ENCODE assay signal across 7 mouse cellular contexts in the genomic region with DNA sequence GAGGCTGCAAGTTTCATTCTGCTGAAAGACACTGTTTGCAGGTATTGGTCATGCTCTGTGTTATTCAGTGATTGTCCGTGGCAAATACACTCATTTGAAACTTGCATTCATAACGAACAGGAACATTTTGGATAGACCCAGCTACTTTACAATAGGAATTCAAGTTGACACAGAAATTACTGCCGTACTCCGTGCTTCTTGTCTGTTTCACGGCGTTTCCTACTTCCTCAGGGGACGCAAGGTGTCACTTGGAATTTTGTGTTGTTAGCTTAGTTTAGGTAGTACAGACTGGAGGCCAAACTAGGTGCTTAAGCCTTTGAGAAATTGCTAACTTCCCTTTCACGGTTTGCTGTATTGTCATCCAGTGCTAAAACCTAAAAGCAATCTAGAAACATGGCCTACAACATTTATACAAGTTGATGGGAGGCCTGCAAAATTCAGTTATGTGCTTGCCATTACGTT. TPM values are rescaled to one million over a fixed set of nuclear protein-coding genes. Genes with fewer than 3 reads are reported as not detected.
DNase-seq lines count a peak whose midpoint lies in the region; ATAC-seq and TF ChIP-seq lines count a peak whose summit lies in the region.

No protein-coding gene starts in this region.

- H3K4me3 ChIP-seq in lung, postnatal 0 days (ENCODE audit: low read depth, low read length), result peak overlapping the region; percentile 99
- H3K4me3 ChIP-seq in embryonic facial prominence, embryonic 14.5 days (ENCODE audit: low read depth, low read length), result peak overlapping the region; percentile 91
- H3K4me3 ChIP-seq in intestine, embryonic 16.5 days (ENCODE audit: low read length), result peak overlapping the region; percentile 84
- H3K4me3 ChIP-seq in neural tube, embryonic 15.5 days (replicated peaks), result peak overlapping the region; percentile 89

- 34% methylated on average over 9 of the region's 9 CpGs for WGBS in lung, postnatal 0 days
- WGBS in embryonic facial prominence, embryonic 14.5 days, result 57% methylated on average over 9 of the region's 9 CpGs
- WGBS in intestine, embryonic 16.5 days, result 55% methylated on average over 9 of the region's 9 CpGs
- WGBS in neural tube, embryonic 15.5 days, result 64% methylated on average over 9 of the region's 9 CpGs

- H3K27ac ChIP-seq in lung, postnatal 0 days (ENCODE audit: low read length), result peak overlapping the region; percentile 97
- no peak overlapping the region for H3K27ac ChIP-seq in embryonic facial prominence, embryonic 14.5 days (replicated peaks; ENCODE audit: low read depth, low read length)
- H3K27ac ChIP-seq in intestine, embryonic 16.5 days (ENCODE audit: low read length), result peak overlapping the region; percentile 91
- no peak overlapping the region for H3K27ac ChIP-seq in neural tube, embryonic 15.5 days (replicated peaks)

- no peak for TF ChIP-seq EP300 in lung, postnatal 0 days (IDR thresholded peaks at IDR 0.05)

- peak overlapping the region; percentile 77 for H3K4me2 ChIP-seq in lung, postnatal 0 days (replicated peaks; ENCODE audit: low read depth, low read length)
- H3K4me2 ChIP-seq in embryonic facial prominence, embryonic 14.5 days (ENCODE audit: low read depth, low read length), result peak overlapping the region; percentile 78
- peak overlapping the region; percentile 73 for H3K4me2 ChIP-seq in intestine, embryonic 16.5 days (ENCODE audit: low read depth, low read length)
- H3K4me2 ChIP-seq in neural tube, embryonic 15.5 days, result peak overlapping the region; percentile 77

- H3K36me3 ChIP-seq in lung, postnatal 0 days (ENCODE audit: insufficient read depth, low read length), result no peaks in the 10 kb centered on the region
- no peaks in the 10 kb centered on the region for H3K36me3 ChIP-seq in embryonic facial prominence, embryonic 14.5 days (ENCODE audit: control insufficient read depth, insufficient read depth, low read length)
- H3K36me3 ChIP-seq in intestine, embryonic 16.5 days (ENCODE audit: control insufficient read depth, insufficient read depth, low read length), result no peaks in the 10 kb centered on the region
- no peaks in the 10 kb centered on the region for H3K36me3 ChIP-seq in neural tube, embryonic 15.5 days

- no peak for DNase-seq in lung, postnatal 0 days (ENCODE audit: low spot score)
- DNase-seq in lung, postnatal 10 days, result no peak
- DNase-seq in embryonic facial prominence, embryonic 14.5 days (ENCODE audit: low spot score), result no peak
- no peak for DNase-seq in embryo, embryonic 10.5 days (ENCODE audit: low spot score)
- no peak for DNase-seq in ovary, adult 18-20 months (ENCODE audit: low spot score)

- no peaks in the 10 kb centered on the region for H3K9me3 ChIP-seq in lung, postnatal 0 days (ENCODE audit: low read length)
- H3K9me3 ChIP-seq in embryonic facial prominence, embryonic 14.5 days (ENCODE audit: control insufficient read depth, low read length), result no peaks in the 10 kb centered on the region
- no peaks in the 10 kb centered on the region for H3K9me3 ChIP-seq in intestine, embryonic 16.5 days (ENCODE audit: control insufficient read depth, low read length)
- H3K9me3 ChIP-seq in neural tube, embryonic 15.5 days (replicated peaks), result no peaks in the 10 kb centered on the region

- ATAC-seq in lung, postnatal 0 days, result no peak
- ATAC-seq in embryonic facial prominence, embryonic 14.5 days (ENCODE audit: low read depth), result no peak
- ATAC-seq in intestine, embryonic 16.5 days, result no peak
- ATAC-seq in neural tube, embryonic 15.5 days (ENCODE audit: low FRiP score), result no peak

- peaks cover 11% of the 10 kb centered on the region; the same call in 1 of the 2 replicates for H3K4me1 ChIP-seq in lung, postnatal 0 days (ENCODE audit: insufficient read depth, low read depth, low read length)
- H3K4me1 ChIP-seq in embryonic facial prominence, embryonic 14.5 days (ENCODE audit: control insufficient read depth, insufficient read depth, low read length), result peaks cover 4% of the 10 kb centered on the region
- peaks cover 11% of the 10 kb centered on the region for H3K4me1 ChIP-seq in intestine, embryonic 16.5 days (ENCODE audit: control insufficient read depth, insufficient read depth, low read length)
- peaks cover 16% of the 10 kb centered on the region for H3K4me1 ChIP-seq in neural tube, embryonic 15.5 days

- no peak for TF ChIP-seq CTCF in lung, postnatal 0 days (IDR thresholded peaks at IDR 0.05)

- H3K9ac ChIP-seq in lung, postnatal 0 days (replicated peaks; ENCODE audit: low read depth), result peak overlapping the region; percentile 96
- peak overlapping the region; percentile 91; the same call in 1 of the 2 replicates for H3K9ac ChIP-seq in embryonic facial prominence, embryonic 14.5 days (ENCODE audit: low read depth, low read length)
- H3K9ac ChIP-seq in intestine, embryonic 16.5 days (ENCODE audit: low read depth, low read length), result peak overlapping the region; percentile 94
- H3K9ac ChIP-seq in neural tube, embryonic 15.5 days (replicated peaks), result peak overlapping the region; percentile 77

- no peaks in the 10 kb centered on the region for H3K27me3 ChIP-seq in lung, postnatal 0 days (replicated peaks; ENCODE audit: insufficient read depth, low read length)
- H3K27me3 ChIP-seq in embryonic facial prominence, embryonic 14.5 days (replicated peaks; ENCODE audit: control insufficient read depth, insufficient read depth, low read length), result no peaks in the 10 kb centered on the region
- H3K27me3 ChIP-seq in intestine, embryonic 16.5 days (replicated peaks; ENCODE audit: control insufficient read depth, insufficient read depth, low read length), result no peaks in the 10 kb centered on the region
- H3K27me3 ChIP-seq in neural tube, embryonic 15.5 days (replicated peaks), result no peaks in the 10 kb centered on the region

RNA-seq across cellular contexts. Expression of gene Gm3625, which starts 1.2 kb away (rescaled TPM):
- polyA plus RNA-seq in lung, postnatal 0 days (2015; fragmentation: Nextera tagmentation; extraction: Ambion mirVana), result not detected in 2 replicates
- not detected in 2 replicates for polyA plus RNA-seq in embryonic facial prominence, embryonic 14.5 days (2014; fragmentation: Nextera tagmentation; extraction: Ambion mirVana)
- polyA plus RNA-seq in intestine, embryonic 16.5 days (2015; fragmentation: Nextera tagmentation; extraction: Ambion mirVana), result not detected in 2 replicates
- polyA plus RNA-seq in neural tube, embryonic 15.5 days (2015; fragmentation: Nextera tagmentation; extraction: Ambion mirVana), result not detected in 2 replicates

RNA-seq across cellular contexts. Expression of gene Itsn2, which starts 1.5 kb away (rescaled TPM):
- 37.1 and 41.1 TPM in 2 replicates for polyA plus RNA-seq in lung, postnatal 0 days (2015; fragmentation: Nextera tagmentation; extraction: Ambion mirVana)
- 43.6 and 44.0 TPM in 2 replicates for polyA plus RNA-seq in embryonic facial prominence, embryonic 14.5 days (2014; fragmentation: Nextera tagmentation; extraction: Ambion mirVana)
- polyA plus RNA-seq in intestine, embryonic 16.5 days (2015; fragmentation: Nextera tagmentation; extraction: Ambion mirVana), result 30.4 and 32.9 TPM in 2 replicates
- polyA plus RNA-seq in neural tube, embryonic 15.5 days (2015; fragmentation: Nextera tagmentation; extraction: Ambion mirVana), result 22.4 and 25.1 TPM in 2 replicates

Comparison
In these comparisons a context has a peak if more than half of its experiments do, and no peak if none do; other contexts are left out.
1. H3K27ac ChIP-seq: peak in lung, postnatal 0 days (single experiment) and intestine, embryonic 16.5 days (single experiment); none in embryonic facial prominence, embryonic 14.5 days (single experiment) and neural tube, embryonic 15.5 days (single experiment).
2. Peak in every context shown above with its lines, with median percentiles within 50 percentile points of each other: H3K4me2 ChIP-seq, H3K4me3 ChIP-seq and H3K9ac ChIP-seq.